Mouse (Mus musculus) heart, postnatal 36 days (tissue): ENCODE data around the gene Dglucy. TPM values are rescaled to one million over a fixed set of nuclear protein-coding genes. Genes with fewer than 3 reads are reported as not detected.
"Not testable (repeated sequence)": the region's sequence is repeated elsewhere in the genome, so short reads cannot be mapped to it uniquely, and the experiment has no call there.

Source experiments
- DNase-seq, 2 experiments: peaks; one replicate each; pipeline ENCODE4 v3.0.0; 2021 to 2022
- intact Hi-C: fragments of 180-260 bp; cut with DNase I; formaldehyde crosslinking; loops from one replicate; pipeline ENCODE4 v1.15.1; 2025
- total RNA-seq, 2 experiments: library from RNA; stranded (reverse); gene quantifications; 2 replicates each; pipeline ENCODE4 v1.2.3; 2021

The Dglucy gene
- total RNA-seq, 2 experiments from 2014 or later: 52.5 to 55.1 TPM

DNA sequence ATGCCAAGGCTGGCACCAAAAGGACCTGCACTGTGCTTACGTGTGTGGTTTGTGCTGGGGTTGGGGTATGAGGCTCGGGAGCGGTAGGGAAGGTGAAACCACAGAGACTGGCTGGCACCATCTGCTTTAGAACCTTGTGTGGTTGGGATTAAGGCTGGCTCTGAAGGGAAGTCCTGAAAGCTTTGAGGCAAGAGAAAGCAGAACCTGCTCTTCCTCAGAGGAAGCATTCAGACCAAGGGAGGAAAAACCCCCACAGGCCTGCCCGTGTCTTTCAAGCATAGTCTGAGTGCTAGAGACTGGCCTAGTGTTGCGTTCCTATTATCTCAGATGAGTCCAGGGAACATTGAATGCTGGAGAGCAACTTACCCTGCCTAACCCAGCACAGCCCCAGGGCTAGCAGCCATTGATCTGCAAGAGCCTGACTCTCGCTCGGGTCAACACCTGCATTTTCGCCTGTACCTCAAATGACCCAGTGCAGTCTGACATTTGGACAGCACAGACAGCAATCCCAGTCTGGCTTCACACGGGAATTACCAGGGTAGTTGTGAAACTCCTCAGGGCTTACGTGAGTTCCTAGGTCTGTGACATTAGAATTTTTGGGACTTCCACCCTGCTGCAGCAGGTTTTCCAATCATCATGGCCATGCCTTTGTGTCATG lies 452 bp upstream of the Dglucy start:
- DNase-seq: peak in 1 of 2 experiments; percentile 22

DNA sequence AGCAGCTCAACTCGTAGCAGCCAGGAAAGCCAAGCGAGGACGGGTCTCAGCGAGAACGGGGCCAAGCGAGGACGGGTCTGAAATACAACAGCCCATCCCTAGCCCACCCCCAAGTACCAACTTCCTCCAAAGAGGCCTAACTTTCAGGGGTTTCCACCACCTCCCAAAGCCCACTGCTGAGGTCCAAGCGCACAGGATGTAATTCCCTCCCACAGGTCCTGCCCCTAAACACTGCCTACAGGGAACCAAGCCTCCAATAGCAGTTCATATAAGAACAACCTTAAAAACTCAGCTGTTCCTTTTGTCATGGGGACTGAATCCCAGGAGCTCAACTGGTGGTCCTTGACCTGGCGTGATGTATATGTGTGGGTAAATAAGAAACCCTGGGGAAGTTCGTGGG lies 1.6 kb downstream of the Dglucy start:
- intact Hi-C loops: no loop called here
- DNase-seq: no peak

More for the DNA sequence above, 452 bp upstream of the Dglucy start:
- intact Hi-C loops: loop anchor here (2.0 kb wide), 1 partner anchor 200 kb away; no protein-coding TSS in a partner anchor

DNA sequence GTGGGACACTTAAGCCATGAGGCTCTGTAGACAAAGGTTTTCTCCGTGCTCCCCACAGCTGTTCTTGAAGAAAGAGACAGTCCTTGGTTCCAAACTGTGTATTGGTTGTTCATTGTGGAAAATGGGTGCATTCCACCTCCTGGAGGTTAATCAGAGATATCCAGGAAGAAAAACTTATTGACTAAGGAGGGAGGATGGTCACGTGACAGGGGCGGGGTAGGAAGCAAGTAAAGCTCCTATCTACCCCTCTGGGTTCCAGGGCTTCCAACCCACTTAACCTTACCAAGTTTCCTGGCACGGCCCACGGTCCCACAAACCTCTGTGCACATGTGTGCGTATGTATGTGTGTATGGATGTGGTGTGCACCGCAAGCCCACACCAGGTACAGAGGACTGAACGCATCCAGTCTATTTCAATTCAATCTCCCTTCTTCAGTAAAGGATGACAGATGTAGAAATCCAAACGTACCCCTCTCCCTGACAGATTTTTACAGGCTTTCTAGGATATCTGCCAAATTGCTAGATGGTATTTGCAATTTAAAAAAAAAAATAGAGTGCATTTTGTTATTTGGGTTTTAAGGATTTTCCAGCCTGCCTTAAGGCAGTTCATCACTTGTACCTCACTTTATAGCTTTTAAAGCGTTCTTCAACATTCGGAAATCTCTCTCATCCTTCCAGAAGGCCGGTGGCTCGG lies 2.7 kb downstream of the Dglucy start:
- intact Hi-C loops: no loop called here

DNA sequence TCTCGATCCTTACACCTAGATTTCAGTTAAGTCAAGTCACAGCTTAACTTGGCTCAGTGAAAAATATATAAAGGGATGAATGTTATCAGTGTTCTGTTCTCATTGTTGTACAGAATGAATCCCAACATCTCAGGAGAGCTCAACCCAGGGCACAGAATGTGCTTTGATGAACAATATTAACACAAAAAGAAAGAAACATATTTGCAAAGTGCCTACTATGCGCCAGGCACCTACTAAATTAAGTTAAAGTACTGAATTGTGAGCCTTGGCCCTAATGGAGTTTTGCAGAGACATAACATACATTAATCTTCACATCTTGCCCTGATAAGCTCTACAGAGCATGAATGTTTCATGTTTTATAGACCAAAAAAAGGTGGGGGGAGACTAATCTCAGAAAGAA lies 5.3 kb downstream of the Dglucy start:
- intact Hi-C loops: no loop called here
- no peak for DNase-seq

More for the DNA sequence above, 2.7 kb downstream of the Dglucy start:
- DNase-seq: no peak

DNA sequence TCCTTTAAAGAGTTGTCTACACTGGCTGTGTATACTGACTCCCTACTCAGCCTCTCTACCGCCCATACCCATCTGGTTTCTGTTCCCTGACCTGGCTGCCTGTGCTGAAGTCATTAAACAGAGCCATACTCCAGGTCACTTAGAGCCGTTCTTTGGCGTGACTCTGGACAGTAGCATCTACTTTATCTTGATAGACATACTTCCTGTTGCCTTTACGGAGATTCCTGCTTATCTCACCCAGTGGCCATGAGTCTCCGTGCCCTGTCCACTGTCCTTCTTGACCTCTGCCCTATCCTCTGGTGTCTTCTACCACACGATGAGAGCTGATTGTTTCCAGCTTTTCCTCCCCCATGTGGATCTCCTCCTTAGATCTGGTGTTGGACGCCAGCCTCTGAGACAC lies 6.5 kb downstream of the Dglucy start:
- no peak for DNase-seq
- intact Hi-C loops: no loop called here

DNA sequence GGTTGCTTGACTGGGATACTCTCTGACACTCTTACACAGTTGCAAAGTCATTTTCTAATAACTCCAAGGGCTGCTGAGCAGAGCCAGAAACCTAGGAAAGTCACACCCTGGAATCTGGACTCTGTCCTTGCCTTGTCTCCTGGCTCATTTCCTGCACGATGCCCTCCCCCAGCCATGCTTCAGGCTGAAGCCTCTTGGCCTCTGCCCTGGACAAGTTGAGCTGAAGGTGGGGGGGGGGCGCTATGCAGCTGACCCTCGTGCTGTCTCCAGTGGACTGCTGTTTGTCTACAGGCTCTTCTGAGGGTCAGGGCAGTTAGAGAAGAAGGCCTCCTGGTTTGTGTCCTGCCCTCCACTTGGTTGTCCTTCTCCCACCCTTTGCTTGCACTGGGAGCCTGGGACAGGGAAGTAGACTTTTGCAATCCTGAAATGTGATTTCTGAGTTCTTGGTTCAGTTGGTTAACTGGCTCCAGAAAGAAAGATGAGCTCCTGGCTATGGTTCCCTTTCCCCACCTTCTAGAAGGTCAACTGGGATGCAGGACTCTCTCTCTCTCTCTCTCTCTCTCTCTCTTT lies 11.2 kb downstream of the Dglucy start:
- peak in 1 of 2 experiments; percentile 19 for DNase-seq
- intact Hi-C loops: no loop called here

DNA sequence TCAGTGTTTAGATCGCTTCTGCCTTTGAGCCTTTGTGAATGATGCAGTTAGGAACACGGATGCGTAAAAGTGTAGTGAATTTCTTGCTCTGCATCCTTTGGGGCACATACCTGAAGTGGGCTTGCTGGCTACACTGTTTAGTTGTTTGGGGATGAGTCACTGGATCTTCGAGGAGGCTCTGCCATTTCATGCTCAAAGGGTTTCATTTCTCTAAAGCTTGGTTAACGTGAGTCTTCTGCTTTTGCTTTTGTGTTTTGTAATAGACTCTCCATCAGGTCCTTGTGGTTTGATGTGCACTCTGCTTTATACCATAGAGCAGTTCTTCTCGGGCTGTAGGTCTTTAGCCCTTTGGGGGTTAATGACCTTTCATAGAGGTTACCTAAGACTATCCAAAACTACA lies 12.6 kb downstream of the Dglucy start:
- DNase-seq: no peak
- intact Hi-C loops: no loop called here

DNA sequence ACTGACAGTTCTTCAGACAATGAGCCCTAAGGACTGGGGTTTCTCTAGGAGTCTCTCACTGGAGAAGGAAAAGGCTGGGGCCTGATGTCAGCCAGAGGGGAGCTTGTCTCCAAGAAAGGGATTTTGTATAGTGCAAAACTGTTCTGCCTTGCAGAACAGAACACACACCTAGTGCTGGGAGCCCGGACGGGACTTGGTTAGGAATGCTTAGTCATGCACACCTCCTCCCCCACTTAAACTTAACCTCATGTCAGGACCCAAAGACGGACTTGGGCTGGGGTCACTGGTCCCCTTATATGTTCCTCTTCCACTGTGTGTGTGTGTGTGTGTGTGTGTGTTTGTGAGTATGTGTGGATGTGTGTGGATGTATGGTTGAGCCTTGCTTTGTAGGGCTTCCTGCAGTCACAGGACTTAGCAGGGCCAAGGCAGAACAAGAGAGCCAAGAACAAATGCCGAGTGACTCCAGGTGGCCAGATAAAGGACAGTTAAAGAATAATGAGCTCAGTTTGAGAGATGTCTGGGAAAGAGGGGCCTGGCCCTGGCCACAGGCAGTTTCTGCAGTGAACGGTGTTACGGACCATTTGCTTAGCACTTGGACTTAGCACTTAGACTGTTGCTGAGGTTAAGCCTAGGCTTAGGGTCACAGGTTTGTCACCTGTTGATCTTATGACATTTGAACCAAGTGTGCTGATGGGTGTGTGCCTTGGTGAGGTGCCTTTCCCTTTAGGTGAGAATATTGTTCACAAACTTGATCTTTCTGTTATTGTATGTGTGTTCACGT lies 15.8 kb downstream of the Dglucy start:
- intact Hi-C loops: no loop called here
- DNase-seq: peak in 1 of 2 experiments; percentile 15

DNA sequence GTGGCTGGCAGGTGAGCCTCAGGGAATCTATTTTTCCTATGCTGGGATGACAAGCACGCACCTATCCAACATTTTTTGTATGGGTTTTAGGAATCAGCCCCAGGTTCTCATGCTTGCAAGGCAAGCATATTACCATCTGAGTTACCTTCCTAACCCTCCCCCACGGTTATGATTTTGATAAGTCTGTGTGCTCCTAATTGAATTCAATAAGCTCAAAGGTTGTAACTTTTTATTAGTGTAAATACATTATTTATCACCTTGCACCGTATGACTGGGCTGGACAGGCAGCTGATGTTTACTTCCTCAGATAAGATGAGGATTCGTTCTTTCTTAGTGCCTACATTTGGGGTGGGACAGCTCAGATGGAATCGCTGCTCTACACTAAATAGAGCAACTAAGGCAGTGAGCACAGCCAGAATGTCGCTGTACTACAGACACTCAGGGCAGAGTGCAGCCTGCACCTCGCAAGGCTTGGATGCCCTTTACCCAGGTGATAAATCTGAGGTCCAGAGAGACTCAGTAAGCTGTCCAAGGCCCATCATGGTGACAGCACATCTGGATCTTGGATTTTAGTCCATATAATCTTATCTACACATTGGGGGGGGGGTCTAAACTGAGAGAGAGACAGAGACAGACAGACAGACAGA lies 16.7 kb downstream of the Dglucy start:
- no peak for DNase-seq
- intact Hi-C loops: no loop called here

DNA sequence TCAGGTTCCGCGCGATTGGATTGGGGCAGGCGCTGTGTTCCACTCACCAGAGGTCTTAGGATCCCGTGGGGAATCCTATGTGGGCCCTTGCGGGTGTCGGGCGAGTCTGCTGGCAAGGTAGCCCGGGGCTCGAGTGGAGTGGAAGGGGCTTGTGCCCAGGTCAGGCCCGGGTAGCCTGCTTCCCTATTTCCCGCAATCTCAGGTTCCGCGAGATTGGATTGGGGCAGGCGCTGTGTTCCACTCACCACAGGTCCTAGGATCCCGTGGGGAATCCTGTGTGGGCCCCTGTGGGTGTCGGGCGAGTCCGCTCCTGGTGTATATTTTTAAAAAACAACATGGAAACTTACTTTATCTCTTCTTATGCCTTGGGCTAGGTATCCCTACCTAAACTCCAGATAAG lies 24.5 kb downstream of the Dglucy start:
- DNase-seq, intact Hi-C loops: not testable (repeated sequence)

DNA sequence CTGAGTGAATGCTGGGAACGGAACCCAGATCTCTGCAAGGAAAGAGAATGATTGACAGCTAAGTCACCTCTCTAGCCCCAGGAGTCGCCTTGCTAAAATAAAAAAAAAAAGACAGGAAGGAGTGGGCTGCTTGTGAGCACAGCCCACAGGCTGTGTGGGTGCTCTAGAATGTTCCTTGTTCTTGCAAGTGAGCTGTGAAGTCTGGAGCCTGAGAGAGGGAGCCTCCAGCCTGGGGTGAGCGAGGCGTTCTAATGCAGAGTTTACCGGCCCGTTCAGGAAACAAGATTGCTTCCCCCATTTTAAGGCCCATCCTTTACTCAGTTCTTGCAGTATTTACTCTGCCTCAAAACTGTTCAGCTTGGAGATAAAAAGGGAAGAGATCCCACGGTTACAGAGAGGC lies 28.4 kb downstream of the Dglucy start:
- DNase-seq: no peak
- intact Hi-C loops: no loop called here

DNA sequence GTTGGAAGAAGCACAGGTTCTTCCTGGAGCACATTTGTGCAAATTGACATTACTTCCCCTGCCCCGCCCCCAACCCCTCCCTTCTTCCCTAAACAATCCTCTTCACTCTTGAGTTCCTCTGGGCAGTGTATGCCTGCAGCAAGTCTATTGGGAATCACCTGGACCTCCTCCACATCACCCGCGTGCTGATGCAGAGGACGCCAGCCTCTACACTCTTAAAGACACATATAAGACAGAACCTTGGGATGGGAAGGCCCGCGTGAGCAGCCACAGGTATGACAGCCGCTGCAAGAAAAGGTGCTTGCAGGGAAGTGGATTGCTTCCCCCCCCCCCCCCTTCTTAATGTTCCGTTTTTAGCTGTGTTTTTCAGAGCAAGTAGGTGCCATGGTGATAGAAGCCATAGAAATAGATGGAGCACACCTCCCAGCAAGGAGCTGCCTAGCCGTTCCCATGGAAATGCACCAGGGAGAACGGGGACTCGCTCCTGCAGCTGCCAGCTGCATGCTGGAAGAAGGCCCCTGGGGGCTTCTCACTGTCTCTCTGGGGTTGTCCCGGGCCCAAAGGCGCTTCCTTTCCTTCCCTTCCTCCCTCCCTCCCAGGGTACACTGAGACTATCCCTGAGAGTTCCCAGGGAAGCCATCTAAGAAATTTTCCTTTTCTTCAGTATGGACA lies 29.9 kb downstream of the Dglucy start:
- no peak for DNase-seq
- intact Hi-C loops: no loop called here

DNA sequence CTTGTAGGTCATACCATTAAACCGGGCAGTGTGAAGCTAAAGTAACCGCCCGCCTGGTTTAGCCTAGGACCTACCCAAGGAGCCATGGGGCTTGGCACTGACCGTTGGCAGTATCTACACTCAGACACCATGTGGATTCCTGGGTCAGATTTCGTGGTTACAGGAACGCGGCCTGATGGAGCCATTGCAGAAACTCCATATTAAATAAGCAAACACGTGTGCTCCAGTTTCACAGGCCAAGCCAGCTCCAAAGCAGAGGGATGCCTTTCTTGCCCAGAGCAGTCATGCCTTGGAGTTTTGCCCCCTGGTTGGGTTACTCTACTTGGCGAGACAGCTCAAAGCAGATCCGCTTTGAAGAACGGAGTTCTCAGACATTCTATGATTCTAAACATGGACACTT lies 31.7 kb downstream of the Dglucy start:
- intact Hi-C loops: no loop called here
- no peak for DNase-seq

DNA sequence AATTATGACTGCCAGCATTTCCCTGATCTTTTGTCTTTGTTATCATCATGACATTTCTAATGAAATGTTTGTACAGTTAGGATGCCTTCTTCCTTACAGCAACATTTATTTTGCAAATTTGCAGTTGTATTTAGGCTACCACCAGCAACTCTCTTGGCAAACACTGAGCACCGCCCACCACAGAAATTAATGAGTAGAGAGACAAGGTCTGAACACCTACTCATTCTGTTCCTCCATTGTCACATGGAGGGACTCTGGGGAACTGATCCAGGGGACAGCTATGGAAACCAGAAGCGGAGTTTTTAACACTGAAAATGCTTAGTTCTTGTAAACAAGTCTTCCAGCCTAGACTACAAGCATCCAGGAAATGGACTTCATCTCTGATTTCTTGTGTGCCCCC lies 35.0 kb downstream of the Dglucy start:
- intact Hi-C loops: no loop called here
- DNase-seq: no peak

DNA sequence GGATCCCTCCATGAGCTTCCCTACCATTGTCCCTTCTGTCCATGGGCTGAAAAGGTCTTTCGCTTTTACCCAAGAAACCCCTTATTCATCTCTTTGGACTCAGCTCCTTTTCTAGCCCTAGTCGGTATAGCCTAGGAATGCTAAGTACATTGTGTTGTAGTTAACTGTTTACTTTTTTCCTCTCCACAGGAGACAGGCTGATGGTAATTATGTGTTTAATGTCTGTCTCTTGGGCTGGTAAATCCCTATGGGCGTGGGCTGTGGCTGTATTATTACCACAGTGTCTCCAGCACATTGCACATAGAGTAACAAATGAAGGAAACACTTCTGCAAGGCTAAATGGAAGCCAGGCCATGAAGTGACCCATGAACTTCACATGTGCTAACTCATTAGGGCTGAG lies 35.8 kb downstream of the Dglucy start:
- no peak for DNase-seq
- intact Hi-C loops: no loop called here

DNA sequence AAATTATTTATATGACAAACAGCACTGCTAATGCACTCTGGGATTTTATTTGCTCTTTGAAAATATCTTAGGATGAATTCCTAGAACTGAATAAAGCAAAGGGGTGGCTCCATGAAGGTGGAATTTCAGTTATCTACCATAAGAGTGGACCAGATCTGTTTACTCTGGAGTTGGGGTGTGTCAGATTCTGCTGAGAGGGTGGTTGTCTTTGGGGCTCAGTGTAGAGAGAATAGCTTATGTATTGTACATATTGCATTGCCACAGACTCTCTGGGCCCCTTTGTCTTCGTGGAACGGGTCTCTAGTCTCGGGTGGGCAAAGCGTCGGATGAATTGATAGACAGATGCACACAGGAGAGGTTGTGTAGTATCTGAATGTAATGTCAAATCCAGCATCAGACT lies 38.0 kb downstream of the Dglucy start:
- intact Hi-C loops: no loop called here
- DNase-seq: no peak

DNA sequence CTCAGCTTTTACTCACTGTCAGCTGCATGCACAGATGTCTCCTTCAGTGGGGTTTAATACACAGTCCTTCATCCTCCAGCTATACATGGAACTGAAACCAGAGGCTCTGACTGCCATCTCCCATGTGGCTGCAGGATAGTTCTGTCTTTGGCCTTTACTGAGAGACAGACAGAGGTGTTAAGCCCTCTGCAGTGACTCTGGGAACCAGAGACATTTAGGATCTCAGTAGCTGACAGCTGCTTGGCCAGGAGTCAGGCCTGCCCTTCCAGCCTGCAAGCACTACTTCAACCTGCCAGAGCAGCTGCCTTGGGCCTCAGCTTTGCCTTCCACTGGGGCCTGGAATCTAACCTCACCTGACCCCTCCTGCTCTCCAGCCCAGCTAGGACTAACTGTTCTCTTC lies 41.1 kb downstream of the Dglucy start:
- DNase-seq: peak; percentile 44 to 53
- intact Hi-C loops: no loop called here

DNA sequence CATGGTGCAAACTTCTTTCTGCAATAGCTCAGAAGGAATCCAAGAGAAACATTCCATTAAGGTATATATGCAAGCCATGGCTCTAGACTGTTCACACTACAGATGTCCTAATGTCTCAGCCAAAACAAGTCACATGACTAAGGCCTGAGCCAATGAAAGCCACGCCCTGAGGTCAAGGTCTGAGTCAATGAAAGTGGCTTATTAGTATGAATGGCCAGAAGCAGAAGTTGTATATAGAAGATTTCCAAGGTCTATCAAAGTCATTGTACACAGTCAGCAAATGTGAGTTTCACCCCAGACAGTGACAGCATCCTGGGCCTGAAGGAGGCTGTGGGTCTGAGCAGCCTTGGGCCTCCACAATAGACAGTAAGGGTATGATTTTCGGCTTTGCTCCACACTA lies 52.2 kb downstream of the Dglucy start:
- DNase-seq: no peak
- intact Hi-C loops: no loop called here

DNA sequence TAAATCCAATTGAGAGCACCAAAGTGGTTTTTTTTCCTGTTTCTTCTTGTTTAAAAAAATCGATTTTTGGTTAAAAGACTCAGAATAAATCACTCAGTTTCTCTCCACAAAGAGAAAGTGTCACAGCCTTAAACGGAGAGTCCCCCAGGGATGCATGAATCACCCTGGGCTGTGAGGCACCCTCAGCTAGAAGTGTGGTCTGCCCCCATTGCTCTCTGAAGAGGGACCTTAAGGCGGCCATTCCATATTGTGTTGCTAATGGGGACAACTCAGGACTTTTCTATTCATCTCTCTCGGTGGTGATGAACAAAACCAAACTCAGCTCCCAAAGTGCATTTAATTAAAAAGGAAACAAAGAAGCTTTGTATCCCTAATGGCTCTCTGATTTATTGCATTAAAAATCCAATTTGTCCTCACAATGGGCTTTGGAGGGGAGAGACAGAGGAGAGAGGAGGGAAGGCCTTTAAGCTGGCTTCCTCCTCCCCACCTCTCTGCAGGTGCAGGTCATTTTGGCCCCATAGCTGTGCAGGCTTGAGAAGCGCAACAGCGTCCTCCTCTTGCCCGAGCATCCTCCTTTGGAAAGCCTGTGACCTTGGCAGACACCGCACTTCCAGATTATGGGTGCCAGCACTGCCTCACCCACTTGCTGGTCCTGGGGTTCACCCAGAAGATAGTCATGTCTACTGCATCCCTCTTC lies 52.9 kb downstream of the Dglucy start:
- DNase-seq: no peak
- intact Hi-C loops: no loop called here

DNA sequence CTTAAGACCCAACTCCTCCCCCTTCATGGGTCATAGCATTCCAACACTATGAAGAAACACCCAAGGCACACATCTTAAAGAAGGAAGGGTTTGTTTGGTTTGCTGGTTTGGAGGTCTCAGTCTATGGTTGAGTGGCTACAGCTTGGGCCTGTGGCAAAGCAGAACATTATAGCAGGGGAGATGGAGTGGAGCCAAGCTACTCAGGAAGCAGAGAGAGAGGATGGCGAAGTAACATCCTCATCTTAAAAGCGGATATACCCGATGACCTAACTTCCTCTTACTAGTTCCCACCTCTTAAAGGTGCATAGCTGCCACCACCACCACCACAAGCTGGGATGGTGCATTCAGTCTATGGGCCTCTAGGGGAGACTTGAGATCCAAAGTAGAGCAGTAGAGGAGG lies 58.4 kb downstream of the Dglucy start:
- intact Hi-C loops: no loop called here
- no peak for DNase-seq
